Mouse (Mus musculus) E14TG2a.4 (cell line): ENCODE results near the gene Rufy2.

Experiments used
- CTCF ChIP-seq: conservative IDR thresholded peaks from 2 replicates; pipeline ENCODE4 v1.5.1; 2014; ENCODE audit warnings: low read length
- NANOG ChIP-seq: IDR thresholded peaks from 2 replicates; pipeline ENCODE4 v1.6.1; 2014; ENCODE audit warnings: borderline replicate concordance, low read length, mixed read lengths

DNA sequence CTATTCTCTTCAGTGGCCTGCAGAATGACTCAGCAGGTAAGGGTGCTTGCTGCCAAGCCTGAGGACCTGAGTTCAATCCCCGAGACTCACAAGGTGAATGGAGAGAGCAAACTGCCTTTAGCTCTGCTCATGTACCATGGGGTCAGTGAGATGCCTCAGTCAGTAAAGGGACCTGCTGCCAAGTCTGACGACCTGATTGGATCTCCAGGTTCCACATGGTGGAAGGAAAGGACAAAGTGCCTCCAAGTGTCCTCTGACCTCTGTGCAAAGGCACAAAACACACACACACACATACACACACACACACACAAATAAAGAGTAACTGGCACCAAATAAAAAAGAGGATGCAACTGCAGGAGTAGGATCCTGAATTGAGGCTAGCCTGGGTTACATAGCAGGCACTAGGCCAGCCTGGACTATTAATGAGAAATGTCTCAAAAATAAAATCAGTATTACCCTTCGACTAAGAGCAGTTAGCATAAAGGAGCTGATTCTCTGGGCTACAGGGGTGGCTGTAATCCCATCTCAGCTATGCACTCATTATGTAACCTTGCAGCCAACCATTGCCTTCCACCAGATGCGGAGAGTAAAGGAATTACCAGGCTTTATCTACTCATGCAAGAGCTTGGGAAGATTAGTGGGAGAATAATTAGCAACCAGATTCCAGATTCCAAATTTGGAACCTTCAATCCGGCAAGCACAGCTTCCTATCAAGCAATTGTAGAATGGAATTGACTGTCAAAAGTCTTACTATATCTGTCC lies 60.0 kb downstream of the Rufy2 start:
- TF ChIP-seq CTCF (no peak), NANOG (no peak)
